Mouse (Mus musculus): ENCODE results near the gene Rps10. TPM values are rescaled to one million over a fixed set of nuclear protein-coding genes. Genes with fewer than 3 reads are reported as not detected.
A peak's percentile ranks its signal among the peaks of the same experiment; 100 is the strongest.

Gene Rps10
- 943 and 948 TPM in 2 replicates for polyA plus RNA-seq (2016; fragmentation: Nextera tagmentation; extraction: Ambion mirVana)

DNA sequence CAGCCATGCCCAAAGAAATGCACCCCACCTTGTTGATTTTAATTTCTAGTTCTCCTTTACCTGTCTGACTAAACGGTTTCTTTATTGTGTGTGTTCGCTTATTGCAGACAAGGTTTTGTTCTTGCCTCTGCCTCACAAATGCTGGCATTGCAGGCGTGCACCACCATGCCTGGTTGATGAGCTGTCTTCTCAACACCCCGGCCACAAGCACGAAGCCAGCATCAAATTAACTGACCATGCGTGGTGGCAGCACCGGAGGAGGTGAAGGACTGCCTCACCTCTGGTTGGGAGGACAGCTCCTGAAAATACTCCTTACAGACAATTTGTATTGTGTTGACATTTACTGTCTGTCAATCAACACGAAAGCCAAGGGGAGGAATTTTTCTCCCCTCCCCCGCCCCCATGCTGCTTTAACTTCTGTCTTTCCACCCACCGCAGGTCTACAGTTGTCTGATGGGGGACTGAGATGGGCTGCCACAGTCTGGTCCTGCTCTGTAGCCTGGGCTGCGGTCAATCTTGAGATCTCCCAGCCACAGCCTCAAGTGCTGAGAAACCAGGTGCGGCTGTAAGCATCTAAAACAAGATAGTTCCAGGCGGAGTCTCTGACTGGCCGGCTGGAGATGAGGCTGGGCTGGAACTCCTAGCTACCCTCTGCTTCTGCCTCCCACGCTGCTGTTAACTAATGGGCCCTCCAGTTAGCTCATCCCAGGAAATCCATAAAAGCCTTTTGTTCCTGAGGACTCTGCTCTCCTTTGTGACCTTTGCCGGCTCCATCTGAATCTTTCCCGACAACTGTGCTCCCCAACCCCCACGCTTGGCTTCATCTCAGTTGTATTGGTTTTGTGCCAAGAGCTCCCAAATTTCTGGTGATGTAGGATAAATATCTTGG, at the start of gene Rps10:
TSS of gene Rps10 (minus strand) at position 538 of the 889 bp plus-strand sequence.
- Histone ChIP-seq H3K9ac (peak within 1 kb of the TSS; percentile 28; the same call in 1 of the 2 replicates), H3K4me1 (peaks cover 26% of the 10 kb centered on the region), H3K36me3 (peaks cover 28% of the 10 kb centered on the region), H3K27me3 (no peaks in the 10 kb centered on the region), H3K27ac (peak within 1 kb of the TSS; percentile 95), H3K4me2 (replicated peaks) (peak within 1 kb of the TSS; percentile 92), H3K4me3 (peak within 1 kb of the TSS; percentile 96), H3K9me3 (no peaks in the 10 kb centered on the region)
- no peak for ATAC-seq (ENCODE audit: insufficient number of reproducible peaks, insufficient read depth, low FRiP score, low TSS enrichment)
- 43% methylated on average over 18 of the region's 18 CpGs for WGBS

GRCm38 (mm10) chr17:27685550-27685913, 49.1 kb upstream of the Rps10 start:
- no peak for ATAC-seq (ENCODE audit: insufficient number of reproducible peaks, insufficient read depth, low FRiP score, low TSS enrichment)
- no peaks in the 10 kb centered on the region for H3K36me3 ChIP-seq
- H3K4me2 ChIP-seq (replicated peaks), result peak overlapping the region; percentile 94
- H3K27me3 ChIP-seq, result peaks cover 49% of the 10 kb centered on the region
- H3K4me1 ChIP-seq, result peaks cover 14% of the 10 kb centered on the region
- H3K27ac ChIP-seq, result no peak overlapping the region
- peak overlapping the region; percentile 49 for H3K4me3 ChIP-seq
- no peaks in the 10 kb centered on the region for H3K9me3 ChIP-seq
- H3K9ac ChIP-seq, result peak overlapping the region; percentile 55
- 6% methylated on average over 11 of the region's 11 CpGs for WGBS

DNA sequence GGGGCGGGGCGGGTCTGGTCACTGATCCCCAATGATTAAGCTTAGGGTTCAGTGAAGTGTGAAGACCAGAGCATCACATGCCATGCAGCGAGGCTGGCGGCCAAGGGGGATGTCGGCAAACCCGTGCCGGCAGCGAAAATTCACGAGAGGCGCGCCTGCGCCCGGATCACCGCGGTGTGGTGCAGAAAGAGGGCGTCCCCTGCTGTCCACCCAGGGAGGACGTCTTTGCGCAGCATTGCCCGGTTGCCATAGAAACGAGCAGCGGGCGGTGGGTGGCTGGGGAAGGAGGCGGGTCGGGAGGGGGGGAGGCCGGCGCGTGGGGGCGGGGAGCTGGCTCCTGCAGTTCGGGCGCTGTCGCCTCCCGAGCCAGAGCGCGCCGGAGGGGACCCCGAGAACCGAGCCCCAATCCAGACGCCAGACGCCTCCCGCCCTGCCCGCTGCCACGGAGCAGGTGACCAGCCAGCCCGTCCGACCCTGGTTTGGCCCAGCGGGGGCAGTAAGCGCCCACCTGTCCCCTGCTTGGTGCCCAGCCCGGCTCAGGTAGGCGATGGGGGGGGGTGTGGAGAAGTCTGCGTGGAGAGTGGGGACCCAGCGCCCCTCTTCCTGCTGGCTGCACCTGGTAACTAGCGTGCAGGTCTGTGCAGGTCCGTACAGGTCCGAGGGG, 48.5 kb upstream of the Rps10 start:
- no peak overlapping the region for H3K27ac ChIP-seq
- peaks cover 49% of the 10 kb centered on the region for H3K27me3 ChIP-seq
- peaks cover 14% of the 10 kb centered on the region for H3K4me1 ChIP-seq
- WGBS, result 1% methylated on average over 44 of the region's 53 CpGs
- no peaks in the 10 kb centered on the region for H3K9me3 ChIP-seq
- H3K4me2 ChIP-seq (replicated peaks), result peak overlapping the region; percentile 94
- H3K9ac ChIP-seq, result peak overlapping the region; percentile 55
- peak overlapping the region; percentile 49 for H3K4me3 ChIP-seq
- H3K36me3 ChIP-seq, result no peaks in the 10 kb centered on the region
- ATAC-seq (ENCODE audit: insufficient number of reproducible peaks, insufficient read depth, low FRiP score, low TSS enrichment), result no peak

GRCm38 (mm10) chr17:27678924-27679813, 42.7 kb upstream of the Rps10 start:
- Histone ChIP-seq H3K36me3 (no peaks in the 10 kb centered on the region), H3K4me2 (replicated peaks) (no peak overlapping the region), H3K9ac (no peak overlapping the region), H3K27ac (no peak overlapping the region), H3K9me3 (no peaks in the 10 kb centered on the region), H3K27me3 (peaks cover 12% of the 10 kb centered on the region), H3K4me1 (0 out of 2 replicates have a peak, but pooled peaks cover 3% of the 10 kb centered on the region), H3K4me3 (no peak overlapping the region)
- WGBS, result 44% methylated on average over 11 of the region's 11 CpGs
- no peak for ATAC-seq (ENCODE audit: insufficient number of reproducible peaks, insufficient read depth, low FRiP score, low TSS enrichment)

DNA sequence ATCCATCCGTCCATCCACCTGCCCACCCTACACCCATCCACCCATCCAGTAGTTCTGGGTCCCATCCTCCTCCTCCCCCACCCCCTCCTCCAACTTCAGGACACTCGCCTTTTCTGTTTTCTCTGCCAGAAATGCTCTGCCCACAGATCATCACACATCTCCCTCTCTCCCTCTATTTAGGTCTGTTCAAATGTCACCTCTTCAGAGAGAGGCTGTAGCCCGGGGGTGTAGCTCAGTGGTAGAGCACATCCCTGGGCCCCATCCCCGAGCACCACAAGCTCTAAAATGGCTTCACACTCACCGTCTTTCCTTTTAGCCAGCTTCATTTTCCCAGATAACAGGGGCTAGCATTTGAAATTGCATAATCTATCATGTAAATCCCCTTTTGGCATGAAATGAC, 41.3 kb upstream of the Rps10 start:
- Histone ChIP-seq H3K4me3 (no peak overlapping the region), H3K27ac (no peak overlapping the region), H3K27me3 (no peaks in the 10 kb centered on the region), H3K4me1 (0 out of 2 replicates have a peak, but pooled peaks cover 3% of the 10 kb centered on the region), H3K36me3 (no peaks in the 10 kb centered on the region), H3K9me3 (no peaks in the 10 kb centered on the region), H3K9ac (no peak overlapping the region), H3K4me2 (replicated peaks) (no peak overlapping the region)
- ATAC-seq (ENCODE audit: insufficient number of reproducible peaks, insufficient read depth, low FRiP score, low TSS enrichment), result no peak
- 78% methylated on average over 5 of the region's 5 CpGs for WGBS

- H3K27ac ChIP-seq, result no peak overlapping the region
- 73% methylated on average over 7 of the region's 7 CpGs for WGBS
- no peaks in the 10 kb centered on the region for H3K27me3 ChIP-seq
- H3K9ac ChIP-seq, result no peak overlapping the region
- no peaks in the 10 kb centered on the region for H3K36me3 ChIP-seq
- no peaks in the 10 kb centered on the region for H3K9me3 ChIP-seq
- ATAC-seq (ENCODE audit: insufficient number of reproducible peaks, insufficient read depth, low FRiP score, low TSS enrichment), result no peak
- 0 out of 2 replicates have a peak, but pooled peaks cover 3% of the 10 kb centered on the region for H3K4me1 ChIP-seq
- no peak overlapping the region for H3K4me2 ChIP-seq (replicated peaks)
- no peak overlapping the region for H3K4me3 ChIP-seq
Observed at GRCm38 (mm10) chr17:27676270-27676669, 39.8 kb upstream of the Rps10 start.

DNA sequence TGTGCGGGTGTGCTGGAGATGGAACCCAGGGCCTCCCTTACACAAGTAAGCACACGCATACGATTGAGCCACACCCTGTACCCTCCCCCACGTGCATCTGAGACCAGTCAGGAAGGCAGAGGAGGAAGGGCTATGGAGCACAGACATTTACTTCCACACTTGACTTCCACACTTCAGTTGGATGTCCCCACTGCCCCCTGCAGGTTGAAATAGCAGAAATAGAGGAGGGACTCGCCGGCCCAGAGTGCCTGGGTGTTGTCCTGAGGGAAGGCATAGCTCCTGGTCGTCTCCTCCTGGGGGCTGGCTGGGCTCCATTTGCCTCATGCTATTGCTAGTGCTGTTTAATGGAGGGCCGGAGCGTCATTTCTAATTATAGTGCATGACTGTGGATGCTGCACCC, 39.0 kb upstream of the Rps10 start:
- Histone ChIP-seq H3K4me2 (replicated peaks) (no peak overlapping the region), H3K27ac (no peak overlapping the region), H3K4me1 (0 out of 2 replicates have a peak, but pooled peaks cover 3% of the 10 kb centered on the region), H3K4me3 (no peak overlapping the region), H3K9ac (no peak overlapping the region), H3K27me3 (no peaks in the 10 kb centered on the region), H3K9me3 (no peaks in the 10 kb centered on the region), H3K36me3 (no peaks in the 10 kb centered on the region)
- WGBS, result 61% methylated on average over 9 of the region's 9 CpGs
- ATAC-seq (ENCODE audit: insufficient number of reproducible peaks, insufficient read depth, low FRiP score, low TSS enrichment), result no peak

DNA sequence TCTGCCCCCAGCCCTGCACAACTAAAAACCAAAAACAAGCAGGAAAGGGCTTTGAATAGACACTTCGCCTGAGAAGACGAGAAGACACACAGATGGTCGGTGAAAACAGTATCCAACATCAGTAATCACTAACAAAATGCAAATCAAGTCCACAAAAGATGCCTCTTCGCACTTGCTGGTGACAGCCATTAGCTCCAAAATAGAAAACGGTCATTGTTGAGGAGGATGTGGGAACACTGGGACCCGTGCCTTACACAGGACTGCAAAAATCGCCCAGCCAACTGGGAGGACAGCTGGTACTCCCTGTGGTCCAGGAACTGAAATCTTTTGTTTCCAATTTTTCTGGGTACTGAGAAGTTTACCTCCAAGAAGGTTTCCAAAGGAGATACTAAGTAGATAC, 37.5 kb upstream of the Rps10 start:
- Histone ChIP-seq H3K9me3 (no peaks in the 10 kb centered on the region), H3K4me2 (replicated peaks) (no peak overlapping the region), H3K27me3 (no peaks in the 10 kb centered on the region), H3K4me3 (no peak overlapping the region), H3K4me1 (no peaks in the 10 kb centered on the region), H3K36me3 (no peaks in the 10 kb centered on the region), H3K27ac (no peak overlapping the region), H3K9ac (no peak overlapping the region)
- WGBS, result 84% methylated on average over 7 of the region's 7 CpGs
- no peak for ATAC-seq (ENCODE audit: insufficient number of reproducible peaks, insufficient read depth, low FRiP score, low TSS enrichment)

DNA sequence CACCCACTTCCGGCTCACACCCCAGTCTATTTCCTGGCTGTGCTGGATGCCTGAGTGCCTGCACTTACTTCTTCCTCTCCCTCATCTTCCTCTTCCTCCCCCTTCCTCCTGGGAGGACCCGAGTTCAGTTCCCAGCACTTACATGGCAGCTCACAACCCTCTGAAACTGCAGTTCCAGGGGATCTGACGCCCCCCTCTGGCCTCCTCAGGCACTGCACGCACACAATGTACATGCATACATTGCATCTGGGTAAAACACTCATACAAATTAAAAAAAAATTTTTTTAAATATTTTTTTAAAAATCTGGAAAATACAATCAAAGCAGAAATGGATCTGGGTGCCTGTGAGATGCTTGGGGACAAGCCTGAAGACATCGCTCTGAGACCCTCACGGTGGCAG, 35.3 kb upstream of the Rps10 start:
- Histone ChIP-seq H3K27me3 (no peaks in the 10 kb centered on the region), H3K36me3 (no peaks in the 10 kb centered on the region), H3K4me1 (no peaks in the 10 kb centered on the region), H3K9ac (no peak overlapping the region), H3K4me3 (no peak overlapping the region), H3K27ac (no peak overlapping the region), H3K9me3 (no peaks in the 10 kb centered on the region), H3K4me2 (replicated peaks) (no peak overlapping the region)
- WGBS, result 80% methylated on average over 6 of the region's 6 CpGs
- ATAC-seq (ENCODE audit: insufficient number of reproducible peaks, insufficient read depth, low FRiP score, low TSS enrichment), result no peak

- WGBS, result 72% methylated on average over 7 of the region's 7 CpGs
- Histone ChIP-seq H3K27ac (no peak overlapping the region), H3K4me2 (replicated peaks) (no peak overlapping the region), H3K9ac (no peak overlapping the region), H3K27me3 (peaks cover 28% of the 10 kb centered on the region), H3K4me1 (peaks cover 21% of the 10 kb centered on the region), H3K9me3 (no peaks in the 10 kb centered on the region), H3K36me3 (no peaks in the 10 kb centered on the region), H3K4me3 (no peak overlapping the region)
- ATAC-seq (ENCODE audit: insufficient number of reproducible peaks, insufficient read depth, low FRiP score, low TSS enrichment), result no peak
Observed at GRCm38 (mm10) chr17:27658767-27659166, 22.3 kb upstream of the Rps10 start.

DNA sequence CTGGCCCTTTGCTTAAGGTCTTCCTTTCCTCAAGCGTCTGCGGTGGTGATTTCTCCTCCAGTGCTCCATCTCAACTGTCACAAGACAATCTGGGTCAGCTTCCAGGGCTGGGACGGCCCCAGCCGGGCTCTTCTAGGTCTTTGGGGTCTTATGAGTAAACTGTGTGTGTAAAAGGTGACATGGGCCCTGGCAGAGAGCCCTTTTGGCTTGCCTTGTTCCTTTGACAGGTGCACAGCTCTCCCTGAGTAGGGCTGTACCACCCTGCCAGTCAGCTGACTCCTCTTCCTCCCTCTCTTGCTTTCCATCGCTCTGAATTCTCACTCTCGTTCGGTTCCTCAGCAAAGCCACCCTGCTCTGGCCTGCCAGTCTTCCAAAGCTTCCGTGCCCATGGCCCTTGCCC, 20.7 kb upstream of the Rps10 start:
- Histone ChIP-seq H3K27ac (no peak overlapping the region), H3K4me3 (no peak overlapping the region), H3K36me3 (no peaks in the 10 kb centered on the region), H3K4me1 (peaks cover 21% of the 10 kb centered on the region), H3K27me3 (peaks cover 30% of the 10 kb centered on the region), H3K9me3 (no peaks in the 10 kb centered on the region), H3K4me2 (replicated peaks) (no peak overlapping the region), H3K9ac (no peak overlapping the region)
- 70% methylated on average over 8 of the region's 8 CpGs for WGBS
- ATAC-seq (ENCODE audit: insufficient number of reproducible peaks, insufficient read depth, low FRiP score, low TSS enrichment), result no peak
